Mouse (Mus musculus): ENCODE data around the gene Ercc6. TPM values are rescaled to one million over a fixed set of nuclear protein-coding genes. Genes with fewer than 3 reads are reported as not detected.

Ercc6 gene
- total RNA-seq, 4 experiments from 2014 or later, result 23.4 to 28.6 (median 24.3) TPM

Other genes with a start within 250 kb of the Ercc6 start
- 100 to 1,000 TPM in 2 of 4 experiments, 10 to 100 TPM in 2; 98.6 to 108 (median 101) TPM for gene Ogdhl, start 191.5 kb upstream of the Ercc6 start, total RNA-seq (2022)
- under 1 TPM in 2 of 4 experiments, not detected in 2; 0.41 to 0.76 TPM for gene 1700024G13Rik, start 125.1 kb upstream of the Ercc6 start, total RNA-seq (2022)
- not detected for gene Slc18a3, start 48.7 kb upstream of the Ercc6 start, total RNA-seq (2022)
- gene Chat, start 47.5 kb upstream of the Ercc6 start, total RNA-seq (2022), result not detected
- under 1 TPM in 3 of 4 experiments, not detected in 1; 0.21 to 0.54 (median 0.25) TPM for gene Prrxl1, start 85.9 kb downstream of the Ercc6 start, total RNA-seq (2022)
- gene 3425401B19Rik, start 171.8 kb downstream of the Ercc6 start, total RNA-seq (2022), result under 1 TPM; 0.14 to 0.70 (median 0.17) TPM

Data from layer of hippocampus, adult 8-10 months (tissue).